Mouse (Mus musculus) CH12.LX (cell line): Measurements from ENCODE around the gene Kdelr2. TPM values are rescaled to one million over a fixed set of nuclear protein-coding genes. Genes with fewer than 3 reads are reported as not detected.

ENCODE experiments used
- DNase-seq: peaks from one replicate; pipeline ENCODE4 v3.0.0-alpha.2; 2013; ENCODE audit errors: extremely low read depth
- H3K27ac ChIP-seq: 2 replicates; pipeline ENCODE4 v1.5.1; 2012; ENCODE audit warnings: low read depth, mild to moderate bottlenecking, control low read depth, moderate library complexity; ENCODE audit not compliant: insufficient read depth
- H3K27me3 ChIP-seq: replicated peaks from 2 replicates; pipeline ENCODE3; 2012; ENCODE audit warnings: inconsistent platforms
- H3K36me3 ChIP-seq, 2 experiments: replicated peaks in 1 of 2; 2 replicates each; pipeline versions ENCODE3 to v1.6.1; 2012; ENCODE audit warnings: inconsistent platforms in 1 of 2, low read length in 1 of 2, mild to moderate bottlenecking in 1 of 2, mixed read lengths in 1 of 2, moderate library complexity in 1 of 2; ENCODE audit not compliant: control insufficient read depth in 1 of 2, insufficient read depth in 1 of 2
- H3K4me1 ChIP-seq, 2 experiments: 2 replicates each; pipeline ENCODE4 v1.6.1; 2012; ENCODE audit warnings: inconsistent platforms in 1 of 2, moderate library complexity in 1 of 2; ENCODE audit not compliant: insufficient read depth in 2 of 2, control insufficient read depth in 1 of 2
- H3K4me2 ChIP-seq: 2 replicates; pipeline ENCODE4 v1.6.1; 2012; ENCODE audit warnings: low read depth, mild to moderate bottlenecking, control low read depth; ENCODE audit not compliant: poor library complexity, insufficient read depth, severe bottlenecking
- H3K4me3 ChIP-seq, 3 experiments: fragments of 150-350 bp in 1 of 3; sonication (generic) in 1 of 3; replicated peaks in 1 of 3; 2 replicates each; pipeline versions ENCODE3 to v1.5.1; 2011 to 2012; ENCODE audit warnings: low read depth in 2 of 3, low read length in 2 of 3, mild to moderate bottlenecking in 2 of 3, moderate library complexity in 2 of 3, control low read depth in 1 of 3, improper control_type of control experiment in 1 of 3, inconsistent platforms in 1 of 3, mixed read lengths in 1 of 3; ENCODE audit not compliant: poor library complexity in 1 of 3
- H3K79me2 ChIP-seq: replicated peaks from 2 replicates; pipeline ENCODE4 v1.6.1; 2012; ENCODE audit warnings: mild to moderate bottlenecking, moderate library complexity; ENCODE audit not compliant: control insufficient read depth, poor library complexity, insufficient read depth, severe bottlenecking; ENCODE audit errors: extremely low read depth
- H3K9ac ChIP-seq: 2 replicates; pipeline ENCODE4 v1.6.1; 2012; ENCODE audit warnings: low read depth, mild to moderate bottlenecking, control low read depth, moderate library complexity; ENCODE audit not compliant: insufficient read depth
- H3K9me3 ChIP-seq: replicated peaks from 2 replicates; pipeline ENCODE3; 2012; ENCODE audit warnings: low read length, inconsistent platforms, mixed read lengths
- CHD1 ChIP-seq: IDR thresholded peaks from 2 replicates; pipeline ENCODE4 v1.6.1; 2012; ENCODE audit warnings: low read depth, low read length, improper control_type of control experiment, inconsistent platforms
- CHD2 ChIP-seq: IDR thresholded peaks from 2 replicates; pipeline ENCODE4 v1.6.1; 2011; ENCODE audit warnings: low read length, improper control_type of control experiment
- E2F4 ChIP-seq: IDR thresholded peaks from 2 replicates; pipeline ENCODE4 v1.6.1; 2011; ENCODE audit warnings: low read depth, low read length, improper control_type of control experiment; ENCODE audit not compliant: insufficient replicate concordance
- ELF1 ChIP-seq: IDR thresholded peaks from 2 replicates; pipeline ENCODE4 v1.6.1; 2014; ENCODE audit warnings: low read depth, mild to moderate bottlenecking, inconsistent platforms, low read length, improper control_type of control experiment
- EP300 ChIP-seq: IDR thresholded peaks from 2 replicates; pipeline ENCODE4 v1.6.1; 2011; ENCODE audit warnings: low read length, improper control_type of control experiment
- ETS1 ChIP-seq: conservative IDR thresholded peaks from 2 replicates; pipeline ENCODE4 v1.6.1; 2012; ENCODE audit warnings: low read depth, mild to moderate bottlenecking, inconsistent platforms, low read length, improper control_type of control experiment, moderate library complexity
- HCFC1 ChIP-seq: IDR thresholded peaks from 2 replicates; pipeline ENCODE4 v1.6.1; 2012; ENCODE audit warnings: low read depth, mild to moderate bottlenecking, inconsistent platforms, low read length, improper control_type of control experiment
- IRF4 ChIP-seq: IDR thresholded peaks from 2 replicates; pipeline ENCODE4 v1.6.1; 2014; ENCODE audit warnings: low read depth, mild to moderate bottlenecking, inconsistent platforms, low read length, improper control_type of control experiment
- JUND ChIP-seq: conservative IDR thresholded peaks from 2 replicates; pipeline ENCODE4 v1.6.1; 2011; ENCODE audit warnings: low read depth, low read length, improper control_type of control experiment
- KAT2A ChIP-seq: IDR thresholded peaks from 2 replicates; pipeline ENCODE4 v1.6.1; 2012; ENCODE audit warnings: low read length, improper control_type of control experiment, inconsistent platforms; ENCODE audit not compliant: insufficient replicate concordance
- MAFK ChIP-seq: IDR thresholded peaks from 2 replicates; pipeline ENCODE4 v1.6.1; 2011; ENCODE audit warnings: low read length, improper control_type of control experiment; ENCODE audit not compliant: insufficient replicate concordance
- MAX ChIP-seq: IDR thresholded peaks from 2 replicates; pipeline ENCODE4 v1.6.1; 2011; ENCODE audit warnings: low read length, improper control_type of control experiment
- MAZ ChIP-seq: IDR thresholded peaks from 2 replicates; pipeline ENCODE4 v1.6.1; 2012; ENCODE audit warnings: low read depth, mild to moderate bottlenecking, inconsistent platforms, low read length, improper control_type of control experiment, moderate library complexity
- MEF2A ChIP-seq: IDR thresholded peaks from 2 replicates; pipeline ENCODE4 v1.6.1; 2014; ENCODE audit warnings: low read depth, mild to moderate bottlenecking, inconsistent platforms, low read length, improper control_type of control experiment, borderline replicate concordance
- MXI1 ChIP-seq: IDR thresholded peaks from 2 replicates; pipeline ENCODE4 v1.6.1; 2011; ENCODE audit warnings: mild to moderate bottlenecking, low read depth, low read length, improper control_type of control experiment
- NELFE ChIP-seq: IDR thresholded peaks from 2 replicates; pipeline ENCODE4 v1.6.1; 2011; ENCODE audit warnings: low read depth, low read length, improper control_type of control experiment
- NRF1 ChIP-seq: IDR thresholded peaks from 2 replicates; pipeline ENCODE4 v1.6.1; 2014; ENCODE audit warnings: low read depth, mild to moderate bottlenecking, inconsistent platforms, low read length, improper control_type of control experiment, moderate library complexity
- PAX5 ChIP-seq: IDR thresholded peaks from 2 replicates; pipeline ENCODE4 v1.6.1; 2012; ENCODE audit warnings: low read length, inconsistent platforms, mixed read lengths
- POLR2A ChIP-seq: IDR thresholded peaks from 2 replicates; pipeline ENCODE4 v1.6.1; 2011; ENCODE audit warnings: low read depth, mild to moderate bottlenecking, improper control_type of control experiment, low read length
- POLR2AphosphoS2 ChIP-seq: IDR thresholded peaks from 2 replicates; pipeline ENCODE4 v1.6.1; 2011; ENCODE audit warnings: low read depth, low read length, improper control_type of control experiment
- SIN3A ChIP-seq: IDR thresholded peaks from 2 replicates; pipeline ENCODE4 v1.6.1; 2012; ENCODE audit warnings: low read length, improper control_type of control experiment, inconsistent platforms
- SMC3 ChIP-seq: IDR thresholded peaks from 2 replicates; pipeline ENCODE4 v1.6.1; 2011; ENCODE audit warnings: low read depth, low read length, improper control_type of control experiment
- TCF12 ChIP-seq: IDR thresholded peaks from 2 replicates; pipeline ENCODE4 v1.6.1; 2014; ENCODE audit warnings: low read depth, mild to moderate bottlenecking, inconsistent platforms, low read length, improper control_type of control experiment
- USF2 ChIP-seq: conservative IDR thresholded peaks from 2 replicates; pipeline ENCODE4 v1.6.1; 2011; ENCODE audit warnings: low read depth, low read length, improper control_type of control experiment
- ZC3H11A ChIP-seq: IDR thresholded peaks from 2 replicates; pipeline ENCODE4 v1.6.1; 2012; ENCODE audit warnings: low read depth, mild to moderate bottlenecking, inconsistent platforms, low read length, improper control_type of control experiment
- ZMIZ1 ChIP-seq: IDR thresholded peaks from 2 replicates; pipeline ENCODE4 v1.6.1; 2012; ENCODE audit warnings: low read depth, mild to moderate bottlenecking, inconsistent platforms, low read length, improper control_type of control experiment
- ZNF384 ChIP-seq: IDR thresholded peaks from 2 replicates; pipeline ENCODE4 v1.6.1; 2012; ENCODE audit warnings: low read depth, low read length, improper control_type of control experiment, inconsistent platforms
- dilution Hi-C: fragments of 300-500 bp; cut with MboI; formaldehyde crosslinking; loops from 2 replicates; pipeline ENCODE4 v1.14.3; 2020; ENCODE audit warnings: low sequenced_read_pairs; ENCODE audit not compliant: extremely low pct_unique_long_range_greater_than_20kb, extremely low pct_ligation_motif_present
- in situ Hi-C: fragments of 300-500 bp; cut with MboI; formaldehyde crosslinking; loops from 3 replicates; pipeline ENCODE4 v1.14.3; 2019; ENCODE audit warnings: low sequenced_read_pairs, low pct_ligation_motif_present, low pct_unique_long_range_greater_than_20kb, mixed read lengths
- polyA plus RNA-seq: library from polyadenylated mRNA; unstranded; fragments of >175 nt; gene quantifications from 2 replicates; pipeline ENCODE4 v1.2.1, GENCODE M21; 2012; ENCODE audit warnings: low read depth; ENCODE audit not compliant: insufficient read length
- total RNA-seq, 2 experiments: library from RNA; depleted of rRNA; stranded (reverse); fragments of 300-350 nt in 1 of 2; fragments of >200 nt in 1 of 2; gene quantifications; 2 replicates each; pipeline ENCODE4 v1.2.3; 2012 to 2014

The Kdelr2 gene
- total and polyA plus RNA-seq, 3 experiments = 75.7 to 117 (median 77.7) TPM

GRCm38 (mm10) chr5:143369611-143370255 is 33.9 kb upstream of the Kdelr2 start:
- Histone ChIP-seq H3K4me2 (no peak overlapping the region), H3K4me3 (no peak overlapping the region), H3K36me3 (no peaks in the 10 kb centered on the region), H3K79me2 (no peaks in the 10 kb centered on the region), H3K4me1 (peaks cover 0 to 4% of the 10 kb centered on the region in 2 experiments; a peak in 1 of 4 replicates), H3K9me3 (no peaks in the 10 kb centered on the region), H3K27ac (no peak overlapping the region), H3K9ac (no peak overlapping the region), H3K27me3 (peaks cover 87% of the 10 kb centered on the region)
- in situ Hi-C loops (no loop called here), dilution Hi-C loops (no loop called here)
- TF ChIP-seq NRF1 = no peak
- no peak for TF ChIP-seq ELF1
- no peak for TF ChIP-seq PAX5
- TF ChIP-seq IRF4 = no peak
- no peak for TF ChIP-seq HCFC1
- TF ChIP-seq ETS1 = no peak
- no peak for TF ChIP-seq CHD2
- TF ChIP-seq SIN3A = no peak
- TF ChIP-seq MEF2A = no peak
- no peak for TF ChIP-seq USF2
- no peak for TF ChIP-seq POLR2A
- no peak for TF ChIP-seq ZC3H11A
- TF ChIP-seq POLR2AphosphoS2 = no peak
- no peak for TF ChIP-seq ZNF384
- no peak for TF ChIP-seq MXI1
- no peak for TF ChIP-seq MAFK
- no peak for TF ChIP-seq TCF12
- TF ChIP-seq ZMIZ1 = no peak
- no peak for TF ChIP-seq SMC3
- TF ChIP-seq JUND = no peak
- no peak for DNase-seq

DNA sequence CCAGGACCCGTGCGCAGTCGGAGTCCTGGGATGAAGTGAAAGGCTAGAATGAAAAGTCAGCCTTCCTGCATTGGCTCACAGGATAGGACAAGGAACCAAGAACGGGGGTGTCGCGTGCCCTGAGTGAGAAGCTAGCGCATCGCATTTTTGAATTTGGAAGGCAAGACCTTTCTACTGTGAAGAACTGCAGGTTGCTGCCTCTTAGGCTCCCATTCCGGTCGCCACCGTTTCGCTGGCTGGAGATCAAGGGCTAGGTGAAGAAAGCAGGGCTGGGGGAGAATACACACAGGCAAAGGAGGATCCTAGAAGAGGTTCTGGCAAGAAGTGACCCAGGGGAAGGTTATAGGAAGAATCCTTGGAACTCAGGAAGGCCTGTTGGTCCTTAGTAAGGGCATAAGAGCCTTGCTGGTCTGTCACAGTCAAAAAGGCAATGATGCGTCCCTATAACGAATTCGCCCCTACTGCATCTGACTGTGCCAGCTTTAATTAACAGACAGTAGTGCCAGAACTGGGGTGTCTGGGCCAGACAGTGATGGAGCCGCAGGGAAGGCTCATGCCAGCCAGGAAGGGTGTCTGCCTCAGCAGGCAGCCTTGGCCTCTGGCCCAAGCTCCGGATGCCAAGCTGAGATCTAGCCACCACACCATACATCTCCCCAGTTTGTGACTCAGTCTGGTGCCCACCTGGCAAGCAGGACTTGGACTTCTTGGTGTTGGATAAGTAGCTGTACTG is 33.1 kb upstream of the Kdelr2 start:
- peaks cover 0 to 4% of the 10 kb centered on the region in 2 experiments; a peak in 1 of 4 replicates for H3K4me1 ChIP-seq

More for the DNA sequence above, 33.1 kb upstream of the Kdelr2 start:
- H3K4me2 ChIP-seq = no peak overlapping the region
- H3K9me3 ChIP-seq = no peaks in the 10 kb centered on the region
- no peak overlapping the region for H3K4me3 ChIP-seq
- H3K9ac ChIP-seq = no peak overlapping the region
- no peak overlapping the region for H3K27ac ChIP-seq
- H3K27me3 ChIP-seq = peaks cover 84% of the 10 kb centered on the region
- no peaks in the 10 kb centered on the region for H3K36me3 ChIP-seq
- DNase-seq = no peak
- dilution Hi-C loops = no loop called here
- in situ Hi-C loops = no loop called here
- no peaks in the 10 kb centered on the region for H3K79me2 ChIP-seq
- no peak for TF ChIP-seq TCF12
- TF ChIP-seq USF2 = no peak
- TF ChIP-seq NELFE = no peak
- TF ChIP-seq KAT2A = no peak
- TF ChIP-seq SIN3A = no peak
- no peak for TF ChIP-seq MAX
- no peak for TF ChIP-seq E2F4
- TF ChIP-seq NRF1 = no peak
- TF ChIP-seq CHD1 = no peak
- TF ChIP-seq MAZ = no peak
- TF ChIP-seq EP300 = no peak
